Mouse (Mus musculus) embryonic fibroblast, embryonic 13.5 days (primary cell): Measurements from ENCODE around the gene Dlk2.

ENCODE experiments used
- CTCF ChIP-seq: IDR thresholded peaks from 2 replicates; pipeline ENCODE4 v1.5.1; 2011; ENCODE audit warnings: mild to moderate bottlenecking, control low read depth, low read length, moderate library complexity, borderline replicate concordance; ENCODE audit not compliant: insufficient read depth
- POLR2A ChIP-seq: IDR thresholded peaks from 2 replicates; pipeline ENCODE4 v1.6.1; 2011; ENCODE audit warnings: low read depth, mild to moderate bottlenecking, control low read depth, low read length, moderate library complexity

DNA sequence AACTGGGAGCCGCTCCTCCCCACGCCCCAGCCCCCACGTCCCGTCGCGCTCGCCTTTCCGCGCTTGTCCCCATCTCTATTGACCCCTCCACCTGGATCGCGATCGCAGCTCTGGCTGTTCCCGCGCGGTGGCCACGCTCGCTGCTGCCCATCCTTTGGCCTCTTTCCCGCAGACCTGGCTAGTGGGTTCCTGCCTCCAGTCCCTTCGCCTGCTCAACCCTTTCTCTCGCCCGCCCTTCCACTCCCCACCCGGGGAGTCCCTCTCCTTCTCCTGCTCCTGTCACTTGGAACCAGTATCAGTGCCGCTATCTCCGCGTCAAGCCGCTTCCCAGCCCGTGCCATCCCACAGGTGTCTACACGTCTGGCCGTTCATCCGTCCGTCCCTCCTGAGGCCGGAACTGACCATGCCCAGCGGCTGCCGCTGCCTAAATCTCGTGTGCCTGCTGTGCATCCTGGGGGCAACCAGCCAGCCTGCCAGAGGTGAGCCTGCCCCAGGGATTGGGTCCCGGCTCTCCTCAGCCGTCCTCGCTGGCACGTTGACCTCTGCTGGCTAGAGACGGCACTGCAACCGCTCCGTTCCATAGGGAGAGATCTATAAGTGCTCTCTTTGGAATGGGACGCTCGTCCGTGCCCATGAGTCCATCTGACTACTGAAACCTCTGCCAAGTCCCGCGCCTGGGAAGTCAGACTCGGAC is 1.1 kb downstream of the Dlk2 start:
- TF ChIP-seq CTCF (peak; percentile 93), POLR2A (no peak)
